Mouse (Mus musculus) CH12.LX (cell line): ENCODE data around the gene Cep112. TPM values are rescaled to one million over a fixed set of nuclear protein-coding genes. Genes with fewer than 3 reads are reported as not detected.
A peak's percentile ranks its signal among the peaks of the same experiment; 100 is the strongest.

Experiments used
- DNase-seq: peaks from one replicate; pipeline ENCODE4 v3.0.0-alpha.2; 2013; ENCODE audit errors: extremely low read depth
- H3K27ac ChIP-seq: 2 replicates; pipeline ENCODE4 v1.5.1; 2012; ENCODE audit warnings: low read depth, mild to moderate bottlenecking, control low read depth, moderate library complexity; ENCODE audit not compliant: insufficient read depth
- H3K27me3 ChIP-seq: replicated peaks from 2 replicates; pipeline ENCODE3; 2012; ENCODE audit warnings: inconsistent platforms
- H3K36me3 ChIP-seq, 2 experiments: replicated peaks in 1 of 2; 2 replicates each; pipeline versions ENCODE3 to v1.6.1; 2012; ENCODE audit warnings: inconsistent platforms in 1 of 2, low read length in 1 of 2, mild to moderate bottlenecking in 1 of 2, mixed read lengths in 1 of 2, moderate library complexity in 1 of 2; ENCODE audit not compliant: control insufficient read depth in 1 of 2, insufficient read depth in 1 of 2
- H3K4me1 ChIP-seq, 2 experiments: 2 replicates each; pipeline ENCODE4 v1.6.1; 2012; ENCODE audit warnings: inconsistent platforms in 1 of 2, moderate library complexity in 1 of 2; ENCODE audit not compliant: insufficient read depth in 2 of 2, control insufficient read depth in 1 of 2
- H3K4me2 ChIP-seq: 2 replicates; pipeline ENCODE4 v1.6.1; 2012; ENCODE audit warnings: low read depth, mild to moderate bottlenecking, control low read depth; ENCODE audit not compliant: poor library complexity, insufficient read depth, severe bottlenecking
- H3K4me3 ChIP-seq, 3 experiments: fragments of 150-350 bp in 1 of 3; sonication (generic) in 1 of 3; replicated peaks in 1 of 3; 2 replicates each; pipeline versions ENCODE3 to v1.5.1; 2011 to 2012; ENCODE audit warnings: low read depth in 2 of 3, low read length in 2 of 3, mild to moderate bottlenecking in 2 of 3, moderate library complexity in 2 of 3, control low read depth in 1 of 3, improper control_type of control experiment in 1 of 3, inconsistent platforms in 1 of 3, mixed read lengths in 1 of 3; ENCODE audit not compliant: poor library complexity in 1 of 3
- H3K79me2 ChIP-seq: replicated peaks from 2 replicates; pipeline ENCODE4 v1.6.1; 2012; ENCODE audit warnings: mild to moderate bottlenecking, moderate library complexity; ENCODE audit not compliant: control insufficient read depth, poor library complexity, insufficient read depth, severe bottlenecking; ENCODE audit errors: extremely low read depth
- H3K9ac ChIP-seq: 2 replicates; pipeline ENCODE4 v1.6.1; 2012; ENCODE audit warnings: low read depth, mild to moderate bottlenecking, control low read depth, moderate library complexity; ENCODE audit not compliant: insufficient read depth
- H3K9me3 ChIP-seq: replicated peaks from 2 replicates; pipeline ENCODE3; 2012; ENCODE audit warnings: low read length, inconsistent platforms, mixed read lengths
- BHLHE40 ChIP-seq: IDR thresholded peaks from 2 replicates; pipeline ENCODE4 v1.6.1; 2011; ENCODE audit warnings: mild to moderate bottlenecking, low read depth, low read length, improper control_type of control experiment
- CHD1 ChIP-seq: IDR thresholded peaks from 2 replicates; pipeline ENCODE4 v1.6.1; 2012; ENCODE audit warnings: low read depth, low read length, improper control_type of control experiment, inconsistent platforms
- CHD2 ChIP-seq: IDR thresholded peaks from 2 replicates; pipeline ENCODE4 v1.6.1; 2011; ENCODE audit warnings: low read length, improper control_type of control experiment
- CTCF ChIP-seq, 2 experiments: IDR thresholded peaks in 1 of 2; conservative IDR thresholded peaks in 1 of 2; 2 replicates each; pipeline ENCODE4 v1.5.1; 2011 to 2012; ENCODE audit warnings: low read depth in 2 of 2, low read length in 2 of 2, improper control_type of control experiment in 1 of 2, inconsistent platforms in 1 of 2, mild to moderate bottlenecking in 1 of 2, moderate library complexity in 1 of 2
- E2F4 ChIP-seq: IDR thresholded peaks from 2 replicates; pipeline ENCODE4 v1.6.1; 2011; ENCODE audit warnings: low read depth, low read length, improper control_type of control experiment; ENCODE audit not compliant: insufficient replicate concordance
- EP300 ChIP-seq: IDR thresholded peaks from 2 replicates; pipeline ENCODE4 v1.6.1; 2011; ENCODE audit warnings: low read length, improper control_type of control experiment
- ETS1 ChIP-seq: conservative IDR thresholded peaks from 2 replicates; pipeline ENCODE4 v1.6.1; 2012; ENCODE audit warnings: low read depth, mild to moderate bottlenecking, inconsistent platforms, low read length, improper control_type of control experiment, moderate library complexity
- GABPA ChIP-seq: IDR thresholded peaks from 2 replicates; pipeline ENCODE4 v1.6.1; 2012; ENCODE audit warnings: low read depth, low read length, improper control_type of control experiment, inconsistent platforms; ENCODE audit not compliant: insufficient replicate concordance
- HCFC1 ChIP-seq: IDR thresholded peaks from 2 replicates; pipeline ENCODE4 v1.6.1; 2012; ENCODE audit warnings: low read depth, mild to moderate bottlenecking, inconsistent platforms, low read length, improper control_type of control experiment
- IRF4 ChIP-seq: IDR thresholded peaks from 2 replicates; pipeline ENCODE4 v1.6.1; 2014; ENCODE audit warnings: low read depth, mild to moderate bottlenecking, inconsistent platforms, low read length, improper control_type of control experiment
- JUN ChIP-seq: IDR thresholded peaks from 2 replicates; pipeline ENCODE4 v1.6.1; 2011; ENCODE audit warnings: low read depth, mild to moderate bottlenecking, low read length, improper control_type of control experiment, moderate library complexity; ENCODE audit not compliant: insufficient read depth
- KAT2A ChIP-seq: IDR thresholded peaks from 2 replicates; pipeline ENCODE4 v1.6.1; 2012; ENCODE audit warnings: low read length, improper control_type of control experiment, inconsistent platforms; ENCODE audit not compliant: insufficient replicate concordance
- MAX ChIP-seq: IDR thresholded peaks from 2 replicates; pipeline ENCODE4 v1.6.1; 2011; ENCODE audit warnings: low read length, improper control_type of control experiment
- MAZ ChIP-seq: IDR thresholded peaks from 2 replicates; pipeline ENCODE4 v1.6.1; 2012; ENCODE audit warnings: low read depth, mild to moderate bottlenecking, inconsistent platforms, low read length, improper control_type of control experiment, moderate library complexity
- MEF2A ChIP-seq: IDR thresholded peaks from 2 replicates; pipeline ENCODE4 v1.6.1; 2014; ENCODE audit warnings: low read depth, mild to moderate bottlenecking, inconsistent platforms, low read length, improper control_type of control experiment, borderline replicate concordance
- MXI1 ChIP-seq: IDR thresholded peaks from 2 replicates; pipeline ENCODE4 v1.6.1; 2011; ENCODE audit warnings: mild to moderate bottlenecking, low read depth, low read length, improper control_type of control experiment
- MYC ChIP-seq: IDR thresholded peaks from 2 replicates; pipeline ENCODE4 v1.6.1; 2011; ENCODE audit warnings: low read depth, mild to moderate bottlenecking, improper control_type of control experiment, low read length
- NELFE ChIP-seq: IDR thresholded peaks from 2 replicates; pipeline ENCODE4 v1.6.1; 2011; ENCODE audit warnings: low read depth, low read length, improper control_type of control experiment
- NRF1 ChIP-seq: IDR thresholded peaks from 2 replicates; pipeline ENCODE4 v1.6.1; 2014; ENCODE audit warnings: low read depth, mild to moderate bottlenecking, inconsistent platforms, low read length, improper control_type of control experiment, moderate library complexity
- PAX5 ChIP-seq: IDR thresholded peaks from 2 replicates; pipeline ENCODE4 v1.6.1; 2012; ENCODE audit warnings: low read length, inconsistent platforms, mixed read lengths
- POLR2A ChIP-seq: IDR thresholded peaks from 2 replicates; pipeline ENCODE4 v1.6.1; 2011; ENCODE audit warnings: low read depth, mild to moderate bottlenecking, improper control_type of control experiment, low read length
- POLR2AphosphoS2 ChIP-seq: IDR thresholded peaks from 2 replicates; pipeline ENCODE4 v1.6.1; 2011; ENCODE audit warnings: low read depth, low read length, improper control_type of control experiment
- RAD21 ChIP-seq: IDR thresholded peaks from 2 replicates; pipeline ENCODE4 v1.6.1; 2011; ENCODE audit warnings: low read depth, mild to moderate bottlenecking, low read length, improper control_type of control experiment, moderate library complexity
- RCOR1 ChIP-seq: conservative IDR thresholded peaks from 2 replicates; pipeline ENCODE4 v1.6.1; 2012; ENCODE audit warnings: low read depth, mild to moderate bottlenecking, inconsistent platforms, low read length, improper control_type of control experiment
- SIN3A ChIP-seq: IDR thresholded peaks from 2 replicates; pipeline ENCODE4 v1.6.1; 2012; ENCODE audit warnings: low read length, improper control_type of control experiment, inconsistent platforms
- SMC3 ChIP-seq: IDR thresholded peaks from 2 replicates; pipeline ENCODE4 v1.6.1; 2011; ENCODE audit warnings: low read depth, low read length, improper control_type of control experiment
- TBP ChIP-seq: conservative IDR thresholded peaks from 2 replicates; pipeline ENCODE4 v1.6.1; 2011; ENCODE audit warnings: low read depth, low read length, improper control_type of control experiment
- USF1 ChIP-seq: IDR thresholded peaks from 2 replicates; pipeline ENCODE4 v1.6.1; 2014; ENCODE audit warnings: low read depth, mild to moderate bottlenecking, inconsistent platforms, low read length, improper control_type of control experiment
- USF2 ChIP-seq: conservative IDR thresholded peaks from 2 replicates; pipeline ENCODE4 v1.6.1; 2011; ENCODE audit warnings: low read depth, low read length, improper control_type of control experiment
- ZC3H11A ChIP-seq: IDR thresholded peaks from 2 replicates; pipeline ENCODE4 v1.6.1; 2012; ENCODE audit warnings: low read depth, mild to moderate bottlenecking, inconsistent platforms, low read length, improper control_type of control experiment
- ZKSCAN1 ChIP-seq: IDR thresholded peaks from 2 replicates; pipeline ENCODE4 v1.6.1; 2012; ENCODE audit warnings: low read depth, inconsistent platforms, low read length, improper control_type of control experiment, borderline replicate concordance
- ZMIZ1 ChIP-seq: IDR thresholded peaks from 2 replicates; pipeline ENCODE4 v1.6.1; 2012; ENCODE audit warnings: low read depth, mild to moderate bottlenecking, inconsistent platforms, low read length, improper control_type of control experiment
- ZNF384 ChIP-seq: IDR thresholded peaks from 2 replicates; pipeline ENCODE4 v1.6.1; 2012; ENCODE audit warnings: low read depth, low read length, improper control_type of control experiment, inconsistent platforms
- dilution Hi-C: fragments of 300-500 bp; cut with MboI; formaldehyde crosslinking; loops from 2 replicates; pipeline ENCODE4 v1.14.3; 2020; ENCODE audit warnings: low sequenced_read_pairs; ENCODE audit not compliant: extremely low pct_unique_long_range_greater_than_20kb, extremely low pct_ligation_motif_present
- in situ Hi-C: fragments of 300-500 bp; cut with MboI; formaldehyde crosslinking; loops from 3 replicates; pipeline ENCODE4 v1.14.3; 2019; ENCODE audit warnings: low sequenced_read_pairs, low pct_ligation_motif_present, low pct_unique_long_range_greater_than_20kb, mixed read lengths
- polyA plus RNA-seq: library from polyadenylated mRNA; unstranded; fragments of >175 nt; gene quantifications from 2 replicates; pipeline ENCODE4 v1.2.1, GENCODE M21; 2012; ENCODE audit warnings: low read depth; ENCODE audit not compliant: insufficient read length
- total RNA-seq, 2 experiments: library from RNA; depleted of rRNA; stranded (reverse); fragments of 300-350 nt in 1 of 2; fragments of >200 nt in 1 of 2; gene quantifications; 2 replicates each; pipeline ENCODE4 v1.2.3; 2012 to 2014

Gene Cep112
- total and polyA plus RNA-seq, 3 experiments: 0.93 to 1.4 (median 1.3) TPM

DNA sequence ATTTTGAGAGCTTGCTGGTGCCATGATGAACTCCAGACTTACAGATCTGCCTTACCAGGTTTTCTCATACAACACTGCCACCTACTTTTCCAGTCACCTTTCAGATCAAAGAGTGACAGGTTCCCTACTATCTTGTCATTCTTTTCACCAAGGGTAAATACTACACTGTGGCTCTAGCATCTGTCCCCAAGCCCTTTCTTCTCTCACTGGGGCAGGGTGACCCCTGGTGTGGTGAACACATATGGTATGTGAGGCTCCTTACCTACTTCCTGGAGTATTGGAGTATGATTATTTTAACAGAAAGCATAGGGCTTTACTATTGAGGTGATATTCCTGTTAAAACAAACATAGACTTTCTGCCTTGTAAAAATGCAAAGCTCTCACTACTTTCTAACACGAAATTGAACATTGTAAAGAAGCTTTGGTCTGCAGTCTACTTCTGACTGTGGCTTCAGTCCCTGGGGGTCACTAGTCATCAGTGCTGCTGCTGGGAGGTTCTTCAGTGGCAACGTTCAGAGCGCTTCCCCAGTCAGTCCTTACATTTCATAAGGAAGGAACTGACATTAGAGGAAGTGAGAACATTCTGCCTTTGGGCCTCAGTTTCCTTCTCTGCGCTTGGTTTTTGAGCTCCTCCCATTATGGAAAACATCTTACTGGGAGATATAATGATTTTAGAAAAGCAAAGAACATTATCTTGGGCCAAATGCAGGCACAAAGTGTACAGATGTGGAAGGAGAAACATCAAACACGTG, 168.4 kb downstream of the Cep112 start (continued):
- TF ChIP-seq POLR2AphosphoS2 (no peak), ZKSCAN1 (no peak), BHLHE40 (peak; percentile 32; the same call in 1 of the 2 replicates), PAX5 (no peak), USF1 (no peak), MEF2A (peak; percentile 71; the same call in 1 of the 2 replicates), ZMIZ1 (no peak), GABPA (no peak), RAD21 (peak; percentile 59), MAX (no peak; the same call in 1 of the 2 replicates), CHD2 (peak; percentile 74), EP300 (peak; percentile 91), CHD1 (no peak), NRF1 (no peak)

DNA sequence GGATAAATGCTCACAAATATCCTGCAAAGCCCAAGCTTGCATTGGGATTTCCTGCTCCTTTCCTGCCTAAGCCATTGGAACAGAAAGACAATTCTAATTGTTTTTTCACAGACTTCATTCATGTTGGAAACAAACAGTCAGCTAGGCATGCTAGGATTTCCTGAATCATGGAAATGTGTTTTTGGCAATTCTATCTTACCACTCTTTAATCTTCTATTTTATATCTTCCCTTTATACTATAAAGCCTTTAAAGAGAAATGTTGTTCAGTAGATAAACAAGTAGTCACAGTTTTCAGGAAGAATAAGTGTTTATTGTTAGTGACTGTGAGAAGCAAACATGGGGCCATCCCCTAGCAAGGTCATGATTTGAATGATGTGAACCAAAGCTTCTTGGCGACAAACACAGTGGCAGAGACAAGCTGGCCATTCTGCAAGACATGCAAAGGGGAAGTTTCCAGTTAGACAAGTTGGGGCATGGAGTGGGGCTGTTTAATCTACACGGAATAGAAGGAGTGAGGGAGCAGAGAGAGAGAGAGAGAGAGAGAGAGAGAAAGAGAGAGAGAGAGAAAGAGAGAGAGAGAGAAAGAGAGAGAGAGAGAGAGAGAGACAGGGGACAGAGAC, 169.1 kb downstream of the Cep112 start:
- no peaks in the 10 kb centered on the region for H3K27me3 ChIP-seq
- no peak overlapping the region for H3K9ac ChIP-seq
- peak overlapping the region; percentile 79 for H3K27ac ChIP-seq
- H3K9me3 ChIP-seq: no peaks in the 10 kb centered on the region
- H3K4me3 ChIP-seq: no peak overlapping the region
- H3K4me2 ChIP-seq: peak overlapping the region; percentile 70
- H3K4me1 ChIP-seq: peaks cover 6 to 43% of the 10 kb centered on the region in 2 experiments; a peak in 3 of 4 replicates
- DNase-seq: peak; percentile 71
- in situ Hi-C loops (loop anchor here (10.0 to 25.0 kb wide), 2 partner anchors 139 to 593 kb away; no protein-coding TSS in a partner anchor), dilution Hi-C loops (no loop called here)
- no peaks in the 10 kb centered on the region for H3K36me3 ChIP-seq
- H3K79me2 ChIP-seq: no peaks in the 10 kb centered on the region
- 0 out of 2 replicates have a peak, but pooled peaks have one; percentile 3 for TF ChIP-seq BHLHE40
- 0 out of 2 replicates have a peak, but pooled peaks have one; percentile 1 for TF ChIP-seq KAT2A
- no peak for TF ChIP-seq ETS1
- TF ChIP-seq EP300: no peak
- peak; percentile 68; the same call in 1 of the 2 replicates for TF ChIP-seq CHD1
- peak; percentile 75; the same call in 1 of the 2 replicates for TF ChIP-seq RCOR1
- TF ChIP-seq CHD2: 0 out of 2 replicates have a peak, but pooled peaks have one; percentile 3
- TF ChIP-seq TBP: no peak
- TF ChIP-seq RAD21: no peak
- no peak for TF ChIP-seq CTCF (conservative IDR thresholded peaks at IDR 0.05 in 1 of 2, IDR thresholded peaks at IDR 0.05 in 1 of 2; ENCODE audit: low read depth in 2 of 2, low read length in 2 of 2)
- TF ChIP-seq SMC3: no peak
- TF ChIP-seq ZNF384: no peak
- TF ChIP-seq POLR2AphosphoS2: no peak
- TF ChIP-seq USF2: no peak
- no peak for TF ChIP-seq IRF4
- TF ChIP-seq PAX5: no peak
- TF ChIP-seq ZMIZ1: no peak
- peak; percentile 80 for TF ChIP-seq MXI1
- no peak; the same call in 1 of the 2 replicates for TF ChIP-seq NRF1
- peak; percentile 28; the same call in 1 of the 2 replicates for TF ChIP-seq HCFC1
- TF ChIP-seq POLR2A: 0 out of 2 replicates have a peak, but pooled peaks have one; percentile 12
- TF ChIP-seq SIN3A: 0 out of 2 replicates have a peak, but pooled peaks have one; percentile 42
- no peak; the same call in none of the 2 replicates for TF ChIP-seq MYC
- no peak for TF ChIP-seq JUN
- no peak for TF ChIP-seq MEF2A
- no peak for TF ChIP-seq ZKSCAN1
- no peak for TF ChIP-seq ZC3H11A
- no peak for TF ChIP-seq USF1
- TF ChIP-seq E2F4: no peak
- no peak for TF ChIP-seq NELFE
- TF ChIP-seq MAZ: no peak
